18 mouse cellular contexts compared by ENCODE assay signal in the genomic region with DNA sequence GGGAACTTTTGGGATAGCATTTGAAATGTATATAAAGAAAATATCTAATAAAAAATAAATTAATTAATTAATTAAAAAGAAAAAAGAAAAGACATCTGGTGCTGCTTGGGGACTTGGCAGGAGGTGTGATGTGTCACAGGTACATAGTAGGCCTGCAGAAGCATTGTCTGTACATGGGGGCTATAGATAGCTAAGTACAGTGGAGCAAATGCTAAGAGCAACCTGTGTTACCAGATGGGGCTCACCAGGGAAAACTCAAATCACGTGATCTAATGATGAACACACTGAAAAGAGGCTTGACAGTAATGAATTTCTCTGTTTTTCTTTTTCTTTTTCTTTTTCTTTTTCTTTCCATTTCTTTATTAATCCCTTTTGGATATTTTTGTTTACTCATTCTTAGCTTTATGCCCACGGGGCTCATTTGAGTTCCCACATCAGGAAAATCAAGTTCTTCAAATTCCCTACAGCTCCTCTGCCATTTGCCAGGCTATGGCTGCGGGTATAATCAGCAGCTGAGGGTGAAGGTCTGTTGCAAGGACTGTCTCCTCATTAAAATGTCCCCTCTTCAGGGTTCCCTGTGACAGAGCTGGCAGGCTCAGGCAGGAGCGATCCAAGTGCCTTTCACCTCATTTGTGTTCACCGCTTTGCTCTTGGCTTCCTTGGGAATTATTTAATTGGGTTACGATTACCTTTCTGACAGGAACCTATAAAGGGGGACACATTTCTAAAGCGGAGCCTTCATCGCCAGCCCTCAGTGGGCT.
A peak's percentile ranks its signal among the peaks of the same experiment; 100 is the strongest.
DNase-seq lines count a peak whose midpoint lies in the region; ATAC-seq lines count a peak whose summit lies in the region.
"Had no signal": no experiment of that assay in that cellular context is flagged by ENCODE, and none has a peak within 500 bp of the region (broad histone marks: within the 10 kb centered on the region; RNA-seq: fewer than 3 reads in every experiment).

No protein-coding gene starts in this region.

- no peak overlapping the region for H3K4me3 ChIP-seq in forebrain, embryonic 12.5 days (replicated peaks)
- H3K4me3 ChIP-seq in forebrain, embryonic 10.5 days: no peak overlapping the region
- no peak overlapping the region for H3K4me3 ChIP-seq in midbrain, embryonic 13.5 days (replicated peaks)
- no peak overlapping the region for H3K4me3 ChIP-seq in midbrain, embryonic 11.5 days (ENCODE audit: low read depth, low read length)
- no peak overlapping the region for H3K4me3 ChIP-seq in neural tube, embryonic 15.5 days (replicated peaks)
- H3K4me3 ChIP-seq: embryonic facial prominence, embryonic 15.5 days; limb, embryonic 13.5 days had no signal

- H3K36me3 ChIP-seq in forebrain, embryonic 12.5 days (replicated peaks): no peaks in the 10 kb centered on the region
- no peaks in the 10 kb centered on the region for H3K36me3 ChIP-seq in forebrain, embryonic 10.5 days (replicated peaks)
- no peaks in the 10 kb centered on the region for H3K36me3 ChIP-seq in midbrain, embryonic 13.5 days
- H3K36me3 ChIP-seq in midbrain, embryonic 11.5 days (ENCODE audit: control insufficient read depth, insufficient read depth, low read length): no peaks in the 10 kb centered on the region
- H3K36me3 ChIP-seq in neural tube, embryonic 15.5 days: no peaks in the 10 kb centered on the region
- H3K36me3 ChIP-seq: embryonic facial prominence, embryonic 15.5 days; G1E; limb, embryonic 13.5 days had no signal

- ATAC-seq in forebrain, embryonic 12.5 days (ENCODE audit: low FRiP score): peak; percentile 60; the same call in 1 of the 2 replicates
- ATAC-seq in midbrain, embryonic 13.5 days: peak; percentile 77
- ATAC-seq in midbrain, embryonic 11.5 days (ENCODE audit: low FRiP score): no peak
- ATAC-seq in neural tube, embryonic 15.5 days (ENCODE audit: low FRiP score): no peak
- ATAC-seq: CD4-positive, CD25-positive, alpha-beta regulatory T cell, adult 4 months; intestine, postnatal 0 days had no signal

- H3K27ac ChIP-seq in forebrain, embryonic 12.5 days: no peak overlapping the region
- H3K27ac ChIP-seq in forebrain, embryonic 10.5 days: no peak overlapping the region
- H3K27ac ChIP-seq in midbrain, embryonic 13.5 days: peak overlapping the region; percentile 26; the same call in 1 of the 2 replicates
- no peak overlapping the region for H3K27ac ChIP-seq in midbrain, embryonic 11.5 days (ENCODE audit: low read depth, low read length)
- H3K27ac ChIP-seq in neural tube, embryonic 15.5 days (replicated peaks): 0 out of 2 replicates have a peak overlapping the region, but pooled peaks have one; percentile 6
- H3K27ac ChIP-seq: embryonic facial prominence, embryonic 15.5 days; limb, embryonic 13.5 days; liver, embryonic 14.5 days had no signal

- no peak overlapping the region for H3K4me2 ChIP-seq in forebrain, embryonic 12.5 days
- no peak overlapping the region for H3K4me2 ChIP-seq in midbrain, embryonic 13.5 days (replicated peaks)
- no peak overlapping the region for H3K4me2 ChIP-seq in midbrain, embryonic 11.5 days
- no peak overlapping the region for H3K4me2 ChIP-seq in neural tube, embryonic 15.5 days
- H3K4me2 ChIP-seq: embryonic facial prominence, embryonic 15.5 days; limb, embryonic 13.5 days had no signal

- no peak overlapping the region for H3K9ac ChIP-seq in forebrain, embryonic 12.5 days
- no peak overlapping the region for H3K9ac ChIP-seq in midbrain, embryonic 13.5 days (replicated peaks)
- H3K9ac ChIP-seq in midbrain, embryonic 11.5 days (ENCODE audit: low read length): no peak overlapping the region
- H3K9ac ChIP-seq in neural tube, embryonic 15.5 days (replicated peaks): no peak overlapping the region
- H3K9ac ChIP-seq: embryonic facial prominence, embryonic 15.5 days; limb, embryonic 13.5 days; liver, embryonic 14.5 days had no signal

- peak; percentile 2 for DNase-seq in adrenal gland, adult 8-10 months
- no peak for DNase-seq in adrenal gland, postnatal 4 days (ENCODE audit: low spot score in 2 of 2)
- DNase-seq in forebrain, embryonic 10.5 days (ENCODE audit: extremely low spot score, low spot score): no peak
- no peak for DNase-seq in midbrain, embryonic 11.5 days (ENCODE audit: low spot score, missing footprints)
- DNase-seq in gastrocnemius, postnatal 4 days (ENCODE audit: low spot score in 2 of 2): no peak
- DNase-seq: heart, adult 18-20 months; kidney, postnatal 14 days; layer of hippocampus, adult 9-11 months; thymus, postnatal 25 days had no signal

- no peaks in the 10 kb centered on the region for H3K4me1 ChIP-seq in forebrain, embryonic 12.5 days
- H3K4me1 ChIP-seq in forebrain, embryonic 10.5 days: no peaks in the 10 kb centered on the region
- H3K4me1 ChIP-seq in midbrain, embryonic 13.5 days (replicated peaks): 0 out of 2 replicates have a peak, but pooled peaks cover 6% of the 10 kb centered on the region
- no peaks in the 10 kb centered on the region for H3K4me1 ChIP-seq in midbrain, embryonic 11.5 days (ENCODE audit: control insufficient read depth, insufficient read depth, low read length)
- H3K4me1 ChIP-seq in neural tube, embryonic 15.5 days: 0 out of 2 replicates have a peak, but pooled peaks cover 3% of the 10 kb centered on the region
- H3K4me1 ChIP-seq: embryonic facial prominence, embryonic 15.5 days; limb, embryonic 13.5 days had no signal

- WGBS in forebrain, embryonic 12.5 days: 74% methylated on average over 8 of the region's 8 CpGs
- WGBS in forebrain, embryonic 10.5 days: 90% methylated on average over 8 of the region's 8 CpGs
- 73% methylated on average over 8 of the region's 8 CpGs for WGBS in midbrain, embryonic 13.5 days
- WGBS in midbrain, embryonic 11.5 days: 89% methylated on average over 8 of the region's 8 CpGs
- WGBS in neural tube, embryonic 15.5 days: 59% methylated on average over 8 of the region's 8 CpGs

- H3K9me3 ChIP-seq in forebrain, embryonic 12.5 days: no peaks in the 10 kb centered on the region
- H3K9me3 ChIP-seq in forebrain, embryonic 10.5 days: no peaks in the 10 kb centered on the region
- H3K9me3 ChIP-seq in midbrain, embryonic 13.5 days: no peaks in the 10 kb centered on the region
- H3K9me3 ChIP-seq in midbrain, embryonic 11.5 days (ENCODE audit: control insufficient read depth, low read length): no peaks in the 10 kb centered on the region
- H3K9me3 ChIP-seq in neural tube, embryonic 15.5 days (replicated peaks): no peaks in the 10 kb centered on the region
- H3K9me3 ChIP-seq: embryonic facial prominence, embryonic 15.5 days; G1E; limb, embryonic 13.5 days had no signal

- no peaks in the 10 kb centered on the region for H3K27me3 ChIP-seq in forebrain, embryonic 12.5 days
- no peaks in the 10 kb centered on the region for H3K27me3 ChIP-seq in forebrain, embryonic 10.5 days (ENCODE audit: poor library complexity, severe bottlenecking)
- H3K27me3 ChIP-seq in midbrain, embryonic 13.5 days: no peaks in the 10 kb centered on the region
- no peaks in the 10 kb centered on the region for H3K27me3 ChIP-seq in midbrain, embryonic 11.5 days (ENCODE audit: control insufficient read depth, insufficient read depth, low read length)
- H3K27me3 ChIP-seq in neural tube, embryonic 15.5 days (replicated peaks): no peaks in the 10 kb centered on the region
- H3K27me3 ChIP-seq: embryonic facial prominence, embryonic 15.5 days; limb, embryonic 13.5 days had no signal

Comparison
In these comparisons a context has a peak if more than half of its experiments do, and no peak if none do; other contexts are left out.
1. ATAC-seq: peak in forebrain, embryonic 12.5 days (single experiment) and midbrain, embryonic 13.5 days (single experiment); none in midbrain, embryonic 11.5 days (single experiment) and neural tube, embryonic 15.5 days (single experiment).
2. H3K27ac ChIP-seq: peak in midbrain, embryonic 13.5 days (single experiment) and neural tube, embryonic 15.5 days (single experiment); none in forebrain, embryonic 12.5 days (single experiment), forebrain, embryonic 10.5 days (single experiment) and midbrain, embryonic 11.5 days (single experiment).